Mouse (Mus musculus): ENCODE results near the gene Itm2b. TPM values are rescaled to one million over a fixed set of nuclear protein-coding genes. Genes with fewer than 3 reads are reported as not detected.

Itm2b gene
- polyA plus RNA-seq (2015; fragmentation: Illumina TruSeq; extraction: RNeasy Lipid Tissue Mini Kit (QIAGEN cat#74804); ENCODE audit: insufficient read depth, low read depth, low replicate concordance), result 254 TPM

DNA sequence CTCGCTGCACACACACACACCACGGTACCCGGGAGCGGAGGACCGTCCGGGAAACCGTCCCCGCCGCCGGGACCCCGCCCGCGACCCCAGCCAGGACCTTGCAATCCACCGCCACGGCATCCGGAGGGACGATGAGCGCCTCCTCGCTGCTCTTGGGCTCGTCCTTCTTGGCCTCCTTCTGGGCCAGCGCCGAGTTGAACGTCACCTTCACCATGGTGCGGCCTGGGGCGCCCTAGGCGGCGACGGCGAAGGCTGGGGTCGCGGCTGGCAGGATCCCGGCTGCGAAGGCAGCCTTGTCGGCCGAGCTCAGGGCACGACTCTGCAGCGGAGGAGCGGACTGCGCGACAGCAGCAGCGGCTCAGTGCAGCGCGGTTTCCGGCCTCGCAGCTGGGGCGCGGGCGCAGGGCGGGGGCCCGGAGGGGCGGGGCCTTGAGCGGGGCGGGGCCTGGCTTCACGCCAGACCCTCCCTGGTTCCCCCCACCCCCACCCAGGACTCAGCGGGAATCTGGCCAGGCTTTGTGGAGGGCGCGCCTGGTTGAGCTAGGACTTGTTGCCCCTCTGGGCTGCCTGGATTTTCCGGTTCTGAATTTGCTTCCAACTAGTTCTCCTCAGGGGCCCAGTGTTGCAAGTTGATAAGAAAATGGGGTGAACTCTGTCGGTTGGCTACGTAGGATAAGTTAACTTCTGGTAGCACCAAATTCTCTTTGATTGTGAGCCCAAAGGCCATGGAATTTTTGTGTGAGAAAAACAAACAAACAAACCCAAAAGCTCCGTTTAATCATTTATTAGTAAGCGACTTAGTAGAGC lies at the start of gene Itm2b:
Itm2b (minus strand) TSS at position 377 of the 807 bp plus-strand sequence.

GRCm38 (mm10) chr14:73325456-73326381 lies 59.4 kb downstream of the Itm2b start, which contains the start of gene Rb1:
Gene Rb1, minus strand, starts transcription at chr14:73325822.

Other genes with a start within 250 kb of the Itm2b start
- gene Lpar6, start 147.4 kb downstream of the Itm2b start, polyA plus RNA-seq (2015; fragmentation: Illumina TruSeq; extraction: RNeasy Lipid Tissue Mini Kit (QIAGEN cat#74804); ENCODE audit: insufficient read depth, low read depth, low replicate concordance), result 2.9 TPM
- 5.8 TPM for gene Rb1, start 59.5 kb downstream of the Itm2b start, polyA plus RNA-seq (2015; fragmentation: Illumina TruSeq; extraction: RNeasy Lipid Tissue Mini Kit (QIAGEN cat#74804); ENCODE audit: insufficient read depth, low read depth, low replicate concordance)
- gene Med4, start 124.7 kb upstream of the Itm2b start, polyA plus RNA-seq (2015; fragmentation: Illumina TruSeq; extraction: RNeasy Lipid Tissue Mini Kit (QIAGEN cat#74804); ENCODE audit: insufficient read depth, low read depth, low replicate concordance), result 7.9 TPM
- 12.4 TPM for gene Sucla2, start 140.0 kb upstream of the Itm2b start, polyA plus RNA-seq (2015; fragmentation: Illumina TruSeq; extraction: RNeasy Lipid Tissue Mini Kit (QIAGEN cat#74804); ENCODE audit: insufficient read depth, low read depth, low replicate concordance)
- gene Nudt15, start 163.0 kb upstream of the Itm2b start, polyA plus RNA-seq (2015; fragmentation: Illumina TruSeq; extraction: RNeasy Lipid Tissue Mini Kit (QIAGEN cat#74804); ENCODE audit: insufficient read depth, low read depth, low replicate concordance), result not detected

All from pancreas, adult 10 weeks (tissue).